Mouse (Mus musculus): ENCODE results near the gene Thap7. TPM values are rescaled to one million over a fixed set of nuclear protein-coding genes. Genes with fewer than 3 reads are reported as not detected.
A peak's percentile ranks its signal among the peaks of the same experiment; 100 is the strongest.

Thap7 gene
- total and polyA plus RNA-seq, 3 experiments = 65.4 to 65.5 TPM; not detected in 1

GRCm38 (mm10) chr16:17530640-17531288, at the start of gene Thap7 (continued):
- TF ChIP-seq TAL1 (IDR thresholded peaks at IDR 0.05; ENCODE audit: low read length) (no peak), JUND (IDR thresholded peaks at IDR 0.05; ENCODE audit: low read depth, low read length) (no peak), CTCF (IDR thresholded peaks at IDR 0.05 in 2 of 3, conservative IDR thresholded peaks at IDR 0.05 in 1 of 3; ENCODE audit: control insufficient read depth in 1 of 3, insufficient read depth in 1 of 3, low read depth in 2 of 3, low read length in 3 of 3, poor library complexity in 1 of 3, severe bottlenecking in 1 of 3) (no peak), NRF1 (IDR thresholded peaks at IDR 0.05; ENCODE audit: insufficient read depth, low read depth, low read length, poor library complexity, severe bottlenecking) (peak; percentile 93)

GRCm38 (mm10) chr16:17576825-17577215, 45.9 kb upstream of the Thap7 start:
- Histone ChIP-seq H3K36me3 (ENCODE audit: control insufficient read depth in 1 of 2, insufficient read depth in 2 of 2, low read length in 2 of 2) (no peaks in the 10 kb centered on the region), H3K4me1 (ENCODE audit: control insufficient read depth in 1 of 2, insufficient read depth in 2 of 2, low read length in 2 of 2) (peaks cover 0 to 4% of the 10 kb centered on the region in 2 experiments; a peak in 1 of 4 replicates), H3K9ac (ENCODE audit: control insufficient read depth, low read depth, low read length, poor library complexity, severe bottlenecking) (peak overlapping the region; percentile 32; the same call in 1 of the 2 replicates), H3K4me3 (ENCODE audit: control insufficient read depth in 1 of 2, insufficient read depth in 1 of 2, low read depth in 2 of 2, low read length in 2 of 2) (peak overlapping the region; percentile 84 to 94), H3K27ac (ENCODE audit: control insufficient read depth, low read depth, low read length) (no peak overlapping the region), H3K79me2 (ENCODE audit: control insufficient read depth, insufficient read depth, low read length, poor library complexity) (no peaks in the 10 kb centered on the region; the same call in 1 of the 2 replicates), H3K27me3 (ENCODE audit: control insufficient read depth in 1 of 2, insufficient read depth in 2 of 2, low read length in 2 of 2) (peaks cover 0 to 2% of the 10 kb centered on the region in 2 experiments; a peak in 1 of 4 replicates), H3K9me3 (replicated peaks; ENCODE audit: insufficient read depth, low read length) (no peaks in the 10 kb centered on the region)
- TF ChIP-seq BHLHE40 (IDR thresholded peaks at IDR 0.05; ENCODE audit: borderline replicate concordance, low read depth, low read length) = no peak
- TF ChIP-seq NELFE (IDR thresholded peaks at IDR 0.05; ENCODE audit: low read depth, low read length) = 0 out of 2 replicates have a peak, but pooled peaks have one; percentile 6
- no peak for DNase-seq (ENCODE audit: low read depth, low spot score)

- no peak overlapping the region for H3K27ac ChIP-seq (ENCODE audit: control insufficient read depth, low read depth, low read length)
- peaks cover 0 to 4% of the 10 kb centered on the region in 2 experiments; a peak in 1 of 4 replicates for H3K4me1 ChIP-seq (ENCODE audit: control insufficient read depth in 1 of 2, insufficient read depth in 2 of 2, low read length in 2 of 2)
- H3K79me2 ChIP-seq (ENCODE audit: control insufficient read depth, insufficient read depth, low read length, poor library complexity) = no peaks in the 10 kb centered on the region; the same call in 1 of the 2 replicates
- peak overlapping the region; percentile 74 for H3K9ac ChIP-seq (ENCODE audit: control insufficient read depth, low read depth, low read length, poor library complexity, severe bottlenecking)
- peak; percentile 68 for TF ChIP-seq ZMIZ1 (IDR thresholded peaks at IDR 0.05; ENCODE audit: low read depth, low read length)
- TF ChIP-seq GATA1 (IDR thresholded peaks at IDR 0.05; ENCODE audit: low read depth, low read length) = peak; percentile 25; the same call in 1 of the 2 replicates
- TF ChIP-seq POLR2A (IDR thresholded peaks at IDR 0.05; ENCODE audit: control insufficient read depth in 1 of 2, insufficient read depth in 1 of 2, low read depth in 1 of 2, low read length in 2 of 2, poor library complexity in 1 of 2) = peak; percentile 60 to 69
- peak; percentile 87 for TF ChIP-seq MXI1 (IDR thresholded peaks at IDR 0.05; ENCODE audit: low read depth, low read length)
- TF ChIP-seq ZC3H11A (IDR thresholded peaks at IDR 0.05; ENCODE audit: low read depth, low read length) = no peak
- no peak for TF ChIP-seq SMC3 (IDR thresholded peaks at IDR 0.05; ENCODE audit: low read depth, low read length)
- TF ChIP-seq SIN3A (IDR thresholded peaks at IDR 0.05; ENCODE audit: low read length) = peak; percentile 67
- no peak for TF ChIP-seq CHD2 (IDR thresholded peaks at IDR 0.05; ENCODE audit: low read length)
- TF ChIP-seq NRF1 (IDR thresholded peaks at IDR 0.05; ENCODE audit: insufficient read depth, low read depth, low read length, poor library complexity, severe bottlenecking) = peak; percentile 77
- TF ChIP-seq RAD21 (IDR thresholded peaks at IDR 0.05; ENCODE audit: low read depth, low read length) = no peak
- TF ChIP-seq NELFE (IDR thresholded peaks at IDR 0.05; ENCODE audit: low read depth, low read length) = peak; percentile 68
- 0 out of 2 replicates have a peak, but pooled peaks have one; percentile 7 for TF ChIP-seq ELF1 (IDR thresholded peaks at IDR 0.05; ENCODE audit: low read depth, low read length)
- peak; percentile 60 for TF ChIP-seq HCFC1 (IDR thresholded peaks at IDR 0.05; ENCODE audit: low read depth, low read length)
- peak; percentile 85 for DNase-seq (ENCODE audit: low read depth, low spot score)
- peaks cover 0 to 2% of the 10 kb centered on the region in 2 experiments; a peak in 1 of 4 replicates for H3K27me3 ChIP-seq (ENCODE audit: control insufficient read depth in 1 of 2, insufficient read depth in 2 of 2, low read length in 2 of 2)
- H3K36me3 ChIP-seq (ENCODE audit: control insufficient read depth in 1 of 2, insufficient read depth in 2 of 2, low read length in 2 of 2) = no peaks in the 10 kb centered on the region
- no peaks in the 10 kb centered on the region for H3K9me3 ChIP-seq (replicated peaks; ENCODE audit: insufficient read depth, low read length)
- peak overlapping the region; percentile 84 to 94 for H3K4me3 ChIP-seq (ENCODE audit: control insufficient read depth in 1 of 2, insufficient read depth in 1 of 2, low read depth in 2 of 2, low read length in 2 of 2)
Observed at GRCm38 (mm10) chr16:17575870-17576824, 45.2 kb upstream of the Thap7 start.
